Mouse (Mus musculus): ENCODE measurements around the gene Itpkb.
"Not testable (repeated sequence)": the region's sequence is repeated elsewhere in the genome, so short reads cannot be mapped to it uniquely, and the experiment has no call there.

Itpkb gene

DNA sequence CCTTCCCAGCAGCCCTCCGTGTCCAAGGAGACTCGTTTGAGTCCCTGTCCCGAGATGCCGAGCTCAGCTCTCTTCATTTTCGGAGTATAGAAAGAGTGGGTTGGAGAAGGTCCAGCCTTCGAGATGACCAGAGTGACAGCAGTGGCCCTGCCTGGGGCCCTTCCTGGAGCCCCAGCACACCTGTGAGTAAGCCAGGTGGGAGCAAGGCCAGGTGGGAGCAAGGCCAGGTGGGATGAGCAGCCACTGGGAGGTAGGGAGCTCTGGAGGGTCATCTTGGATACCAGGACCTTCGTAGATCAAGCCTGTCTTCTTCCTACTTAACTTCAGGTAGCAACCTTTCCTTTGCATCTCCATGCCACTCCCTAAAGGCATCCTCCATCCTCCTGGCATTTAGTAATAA is 37.8 kb downstream of the Itpkb start:
- no peak for DNase-seq (ENCODE audit: low spot score)

DNA sequence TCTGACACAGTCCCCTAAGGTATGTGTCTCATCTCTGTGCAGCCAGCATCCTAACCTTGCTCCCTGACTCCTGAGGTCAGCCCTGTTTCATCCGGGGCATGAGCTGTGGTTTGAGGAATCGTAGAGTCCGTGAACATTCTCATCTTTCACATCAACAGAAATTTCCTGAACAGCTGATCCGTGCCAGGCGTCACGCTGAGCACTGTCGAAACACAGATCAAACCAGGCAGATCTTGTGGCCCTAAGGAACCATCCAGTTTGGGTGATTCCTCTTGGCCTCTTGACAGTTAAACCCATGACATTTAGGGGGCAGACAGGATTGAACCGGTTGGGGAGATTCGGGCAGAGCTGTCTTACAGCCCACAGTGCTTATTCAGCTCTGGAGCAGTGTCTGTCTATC is 38.4 kb downstream of the Itpkb start:
- no peak for DNase-seq (ENCODE audit: low spot score)

DNA sequence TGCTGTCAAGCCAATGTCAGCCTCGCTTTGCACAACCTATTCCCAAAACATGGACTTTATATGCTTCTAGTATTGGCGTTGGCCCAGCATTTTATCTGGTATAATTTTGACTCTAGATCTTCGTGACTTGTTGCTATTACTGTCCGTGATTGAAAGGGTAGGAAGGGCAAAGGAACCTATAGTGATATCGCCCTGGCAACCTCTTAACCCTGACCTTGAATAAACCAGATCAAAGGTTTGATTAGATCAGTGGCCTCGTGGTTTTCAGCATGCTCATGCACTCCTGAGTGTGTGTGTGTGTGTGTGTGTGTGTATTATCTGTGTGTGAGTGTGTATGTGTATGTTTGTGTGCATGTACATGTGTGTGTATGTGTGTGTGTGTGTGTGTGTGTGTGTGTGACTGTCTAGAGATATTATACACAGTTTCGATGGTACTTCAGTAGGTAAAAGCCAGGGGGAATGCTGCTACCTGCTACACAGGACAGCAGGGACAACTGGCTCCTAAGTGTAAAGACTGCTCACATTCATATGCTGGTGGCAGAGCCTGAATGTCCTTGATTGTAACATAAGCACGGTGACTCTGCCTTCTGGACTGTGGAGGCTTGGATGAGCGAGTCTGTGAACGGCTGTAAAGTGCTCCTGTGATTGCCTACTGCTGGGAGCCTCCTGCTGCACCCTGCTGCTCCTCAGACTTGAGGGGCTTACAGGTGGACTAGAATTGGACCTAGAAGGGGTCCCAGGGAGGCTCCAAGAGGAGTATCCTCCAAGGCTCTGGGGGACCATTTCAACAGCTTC is 40.8 kb downstream of the Itpkb start:
- no peak for DNase-seq (ENCODE audit: low spot score)

DNA sequence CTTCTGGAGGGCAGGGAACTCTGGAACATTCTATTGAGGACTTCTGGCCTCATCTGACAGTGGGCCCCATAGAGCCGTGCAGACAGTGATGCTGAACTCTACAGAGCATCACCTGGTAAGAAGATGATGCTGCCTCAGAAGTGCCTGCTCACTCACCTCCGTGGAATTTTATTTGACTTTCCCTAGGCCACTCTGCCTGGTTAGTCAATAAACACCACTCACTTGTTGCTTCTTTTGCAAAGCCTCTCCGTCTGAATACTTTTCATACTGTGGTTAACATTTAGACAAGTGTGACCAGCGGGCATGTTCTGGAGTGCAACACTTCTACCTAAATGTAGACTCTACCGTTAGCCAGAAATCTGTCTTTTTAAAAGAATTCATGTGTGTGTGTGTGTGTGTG is 42.0 kb downstream of the Itpkb start:
- not testable (repeated sequence) for DNase-seq (ENCODE audit: low spot score)

DNA sequence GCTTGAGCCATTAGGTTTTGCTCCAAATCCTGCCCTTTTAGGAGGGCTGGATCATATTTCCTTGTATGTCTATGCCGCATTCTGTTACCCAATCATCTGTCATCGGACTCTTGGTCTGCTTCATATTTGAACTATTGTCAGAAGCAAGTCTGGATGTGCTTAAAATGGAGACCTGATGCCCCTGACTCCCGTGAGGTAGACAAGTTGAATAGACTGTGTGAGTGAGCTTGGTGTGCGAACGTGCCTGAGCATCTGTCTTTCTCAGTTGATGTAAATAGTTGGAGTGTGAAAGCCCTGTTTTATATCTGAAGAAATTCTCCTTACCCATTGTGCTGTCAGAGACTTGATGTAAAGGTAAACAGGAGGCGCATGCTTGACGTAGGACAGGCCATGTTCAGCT is 46.3 kb downstream of the Itpkb start:
- no peak for DNase-seq (ENCODE audit: low spot score)

DNA sequence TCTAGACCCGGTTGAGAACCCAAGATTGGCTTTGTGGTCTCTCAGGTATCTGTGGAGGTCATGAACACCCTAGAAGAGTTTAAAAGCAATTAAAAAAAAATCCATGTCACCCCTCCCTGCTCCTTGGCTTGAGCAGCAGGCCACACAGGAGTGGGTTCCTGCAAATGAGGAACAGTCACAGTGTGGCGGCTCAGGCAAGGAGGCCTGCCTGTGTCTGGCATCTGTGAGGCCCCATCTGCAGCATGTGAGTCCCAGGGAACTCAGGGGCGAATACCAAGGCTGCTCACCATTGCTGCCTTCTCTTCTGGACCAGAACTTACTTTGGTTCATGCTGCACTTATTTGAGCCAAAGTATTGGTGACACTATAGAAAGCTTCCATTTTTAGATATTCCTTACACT is 49.3 kb downstream of the Itpkb start:
- no peak for DNase-seq (ENCODE audit: low spot score)

DNA sequence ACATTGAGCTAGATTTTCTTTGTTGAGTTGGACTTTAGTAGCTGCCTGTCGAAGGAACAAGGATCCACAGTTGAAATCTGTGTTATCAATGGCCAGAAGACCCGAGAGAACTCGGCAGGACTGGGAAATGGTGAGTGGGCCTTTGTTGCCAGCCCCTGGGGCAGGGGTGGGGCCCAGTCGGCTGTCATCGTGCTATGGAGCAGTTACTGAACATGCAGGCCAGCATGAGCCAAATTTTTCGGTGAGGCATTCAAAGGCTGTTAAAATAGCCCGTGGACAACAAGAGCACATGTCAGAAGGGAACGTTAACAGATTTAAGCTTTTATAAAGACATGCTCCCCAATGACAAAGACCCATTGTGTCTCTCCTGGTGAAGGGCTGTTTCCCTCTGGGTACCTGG is 52.1 kb downstream of the Itpkb start:
- DNase-seq (ENCODE audit: low spot score), result no peak

DNA sequence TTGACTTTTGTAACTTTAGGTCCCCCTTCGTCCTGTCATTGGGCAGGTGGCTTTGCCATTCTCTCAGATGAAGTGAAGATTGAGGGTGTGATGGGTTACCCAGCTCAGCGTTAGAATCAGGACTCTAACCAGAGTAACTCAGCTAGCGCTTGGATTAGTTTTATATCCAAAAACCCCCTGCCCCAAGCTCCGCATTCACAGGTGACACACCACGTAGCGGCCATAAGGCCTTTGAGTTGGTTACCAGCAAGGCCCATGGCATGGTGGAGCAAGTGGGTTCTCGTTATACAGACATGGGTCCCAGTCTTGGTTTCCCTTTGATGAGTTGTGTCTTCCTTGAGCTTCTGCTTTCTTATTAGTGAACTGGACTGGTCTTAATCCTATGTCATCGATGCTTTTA is 53.6 kb downstream of the Itpkb start:
- no peak for DNase-seq (ENCODE audit: low spot score)

DNA sequence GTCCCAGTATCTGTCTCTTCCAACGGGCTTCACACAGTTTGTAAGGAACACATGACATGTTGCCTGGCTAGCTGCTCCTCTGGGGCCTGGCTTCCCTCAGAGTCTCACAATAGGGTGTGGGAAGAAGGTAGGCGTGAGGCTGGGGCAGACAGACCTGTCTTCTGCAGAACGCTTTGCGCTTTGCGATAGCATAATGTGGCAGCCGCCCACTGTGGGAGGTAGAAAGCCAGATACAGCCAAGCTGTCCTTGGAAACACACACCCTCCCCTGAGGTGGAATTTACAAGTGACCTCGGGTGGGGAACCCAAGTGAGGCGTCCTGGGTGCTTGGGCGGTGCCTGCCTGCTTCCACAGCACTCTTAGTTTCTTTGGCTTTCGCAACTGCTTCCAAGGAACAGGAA is 54.2 kb downstream of the Itpkb start:
- no peak for DNase-seq (ENCODE audit: low spot score)

DNA sequence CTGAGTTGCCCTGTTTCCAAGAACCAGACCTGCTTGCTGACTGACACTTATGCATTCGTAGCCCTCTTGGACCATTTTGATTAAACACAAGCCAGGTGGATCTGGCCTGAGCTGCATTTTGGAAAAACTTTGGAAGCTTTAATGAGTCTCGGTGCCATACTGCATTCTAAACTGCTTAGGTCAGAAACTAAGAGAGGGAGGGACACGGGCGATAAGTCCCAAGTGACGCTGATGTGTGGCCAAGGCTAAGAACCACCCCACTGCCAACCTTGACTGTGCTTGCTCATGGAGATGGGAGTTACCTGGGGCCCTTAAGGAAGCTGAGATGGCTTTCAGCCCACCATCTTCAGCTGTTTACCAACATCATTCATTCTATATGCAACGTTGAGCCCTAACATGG is 55.0 kb downstream of the Itpkb start:
- no peak for DNase-seq (ENCODE audit: low spot score)

DNA sequence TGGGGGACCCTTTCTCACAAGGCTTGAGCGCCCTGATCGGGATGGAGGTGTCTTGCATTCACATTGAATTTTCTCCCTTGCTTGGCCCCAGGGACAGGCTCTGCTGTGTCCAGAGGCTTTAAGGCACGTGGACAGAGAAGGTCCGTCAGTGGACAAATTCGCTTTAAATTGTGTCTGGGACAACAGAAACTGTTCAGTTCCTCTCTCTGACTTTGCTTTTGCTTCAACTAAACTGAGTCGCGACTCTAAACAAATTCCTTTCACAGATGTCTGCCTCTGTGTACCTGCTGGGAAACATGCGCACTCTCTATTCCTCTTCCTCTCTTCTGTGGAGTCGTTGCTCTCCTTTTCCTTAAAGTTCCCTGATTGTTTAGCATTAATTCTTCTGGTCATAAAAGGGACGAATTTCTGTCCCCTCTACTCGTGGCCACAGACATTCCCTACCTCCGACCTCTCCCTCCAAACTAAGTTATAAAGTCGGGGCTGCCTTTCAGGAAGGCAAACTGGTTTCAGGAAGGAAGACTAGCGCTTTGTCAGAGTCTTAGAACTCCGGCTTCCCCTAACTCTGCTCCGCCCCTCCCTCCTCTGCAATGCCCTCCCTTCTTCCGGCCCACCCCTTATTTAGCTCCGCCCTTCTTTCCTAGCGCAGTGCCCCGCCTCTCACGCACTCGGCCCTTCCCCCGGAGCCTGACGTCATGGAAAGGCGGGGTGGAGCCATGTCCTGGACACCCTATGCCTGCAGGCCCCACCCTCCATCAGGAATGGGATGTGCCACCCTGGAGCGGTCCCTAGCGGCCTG is 56.9 kb downstream of the Itpkb start:
- peak; percentile 94 for DNase-seq (ENCODE audit: low spot score)

DNA sequence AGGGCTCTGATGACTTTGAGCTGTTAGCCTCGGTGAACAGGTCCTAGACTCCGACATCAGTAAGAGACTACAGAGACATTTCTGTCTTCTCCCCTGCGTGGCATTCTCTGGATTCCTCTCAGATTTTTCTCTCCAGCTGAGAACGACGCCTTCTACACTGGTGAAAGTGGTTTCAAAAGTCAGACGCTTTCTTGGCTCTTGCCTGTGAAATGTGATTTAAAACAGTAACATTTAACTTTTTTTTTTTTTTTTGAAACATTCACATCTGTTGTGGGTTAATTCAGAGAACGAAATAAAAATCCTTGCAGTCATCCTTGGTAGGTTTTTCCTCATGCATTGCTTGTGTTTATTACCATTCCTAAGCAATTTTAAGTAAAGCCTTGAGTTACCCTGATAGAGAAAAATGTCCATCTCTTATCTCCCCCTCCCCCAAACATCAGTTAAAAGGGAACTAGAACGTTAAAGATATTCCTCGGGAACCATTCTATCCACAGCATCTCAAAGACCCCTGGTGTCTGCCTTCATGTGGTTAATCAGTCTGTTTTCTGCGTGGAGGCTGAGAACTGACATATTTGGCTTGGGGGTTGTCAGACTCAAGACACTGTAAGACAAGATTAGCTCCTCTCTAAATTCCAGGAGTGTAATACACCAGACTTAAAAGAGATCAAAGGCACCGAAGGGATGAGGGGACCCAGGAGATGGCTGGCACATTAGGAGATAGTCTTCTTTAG is 57.6 kb downstream of the Itpkb start:
- DNase-seq (ENCODE audit: low spot score), result no peak

DNA sequence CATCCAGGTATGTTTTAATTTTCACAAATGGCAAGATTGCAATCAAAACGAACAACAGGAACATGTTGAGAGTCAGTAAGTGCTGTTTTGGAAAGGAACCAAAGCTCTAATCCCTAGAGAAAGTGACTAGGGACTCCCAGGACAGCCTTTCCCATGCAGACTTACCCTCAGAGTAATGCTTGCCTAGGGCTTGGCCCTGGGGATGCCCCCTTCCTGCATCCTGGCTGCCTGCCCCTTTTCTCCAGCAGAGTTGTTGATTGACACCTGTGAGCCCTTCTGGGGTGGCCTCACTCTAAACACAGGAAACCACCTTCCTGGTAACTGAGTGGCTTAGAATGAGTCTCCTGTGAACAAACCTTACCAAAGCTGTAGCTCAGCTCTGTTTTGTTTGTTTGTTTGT is 58.2 kb downstream of the Itpkb start:
- no peak for DNase-seq (ENCODE audit: low spot score)

DNA sequence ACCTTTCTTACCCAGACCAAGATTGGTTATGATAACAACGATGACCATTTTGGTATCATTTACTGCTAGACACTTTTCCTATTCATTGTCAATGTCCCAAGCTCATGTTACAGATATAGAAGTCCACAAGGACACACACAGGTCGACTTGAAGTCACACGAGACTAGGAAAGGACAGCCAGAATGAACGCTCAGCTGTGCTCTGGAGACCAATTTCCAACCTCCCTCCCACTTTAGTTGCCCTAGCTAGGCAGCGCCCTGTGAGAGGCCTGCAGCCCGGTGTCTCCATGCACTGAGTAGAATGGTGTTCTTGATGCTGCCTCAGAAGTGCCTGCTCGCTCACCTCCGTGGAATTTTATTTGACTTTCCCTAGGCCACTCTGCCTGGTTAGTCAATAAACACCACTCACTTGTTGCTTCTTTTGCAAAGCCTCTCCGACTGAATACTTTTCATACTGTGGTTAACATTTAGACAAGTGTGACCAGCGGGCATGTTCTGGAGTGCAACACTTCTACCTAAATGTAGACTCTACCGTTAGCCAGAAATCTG is 59.0 kb downstream of the Itpkb start:
- DNase-seq (ENCODE audit: low spot score), result not testable (repeated sequence)

DNA sequence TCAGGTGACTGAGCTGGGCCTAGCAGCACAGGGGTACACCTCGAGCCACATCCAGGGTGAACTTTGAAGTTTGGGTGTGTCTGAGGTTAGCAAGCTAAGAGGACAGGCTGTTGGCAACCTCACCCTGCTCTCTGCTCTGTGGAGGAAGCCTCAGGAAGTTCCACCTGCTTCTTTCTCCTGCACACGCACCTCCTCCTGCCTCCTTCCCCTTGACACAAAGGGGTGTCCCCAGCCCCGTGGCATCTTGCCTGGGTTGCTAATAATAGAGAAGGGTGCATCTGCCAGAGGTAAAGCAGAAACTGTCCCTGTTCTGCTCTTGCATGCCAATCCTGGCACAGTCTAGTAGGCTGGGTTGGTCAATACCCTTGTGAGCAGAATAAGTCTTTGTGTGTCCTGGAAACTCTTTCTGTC is 60.0 kb downstream of the Itpkb start:
- no peak for DNase-seq (ENCODE audit: low spot score)

DNA sequence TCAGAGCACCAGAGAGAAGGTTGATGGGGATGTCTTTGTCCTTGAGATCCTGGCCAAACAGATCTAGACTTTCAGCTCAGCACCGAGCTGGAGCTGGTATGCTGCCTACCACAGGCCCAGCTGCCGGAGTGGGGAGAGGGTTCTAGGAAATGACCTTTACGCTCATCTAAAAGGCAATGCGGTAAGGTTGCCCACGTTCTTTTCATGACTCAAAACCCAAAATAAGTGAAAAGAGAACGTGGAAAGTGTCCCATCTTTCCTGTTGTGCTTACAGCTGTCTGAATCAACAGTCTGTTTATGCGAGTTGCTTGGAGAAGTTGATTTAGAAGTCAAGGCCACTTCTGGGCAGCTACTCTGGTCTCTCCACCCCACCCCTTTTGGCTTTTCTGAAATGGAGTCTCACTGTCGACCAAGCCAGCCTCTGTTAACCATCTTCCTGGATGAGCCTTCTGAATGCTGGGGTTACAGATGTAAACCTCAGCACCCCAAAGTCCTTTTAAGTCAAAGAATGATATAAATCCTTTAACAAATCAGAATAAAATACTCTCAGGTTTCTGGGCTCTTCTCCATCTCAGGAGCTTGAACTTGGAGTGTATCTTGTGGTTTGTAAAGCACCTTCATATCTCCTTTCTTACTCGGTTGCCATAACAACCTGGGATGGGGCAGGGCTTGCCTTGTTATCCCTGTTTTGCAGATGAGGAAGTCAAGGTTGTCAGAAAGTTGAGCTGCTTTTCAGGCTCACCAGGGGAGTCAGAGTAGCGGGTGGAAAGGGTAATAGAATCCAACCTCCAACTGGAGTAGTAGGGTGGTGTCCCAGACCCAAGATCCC is 60.7 kb downstream of the Itpkb start:
- DNase-seq (ENCODE audit: low spot score), result no peak

DNA sequence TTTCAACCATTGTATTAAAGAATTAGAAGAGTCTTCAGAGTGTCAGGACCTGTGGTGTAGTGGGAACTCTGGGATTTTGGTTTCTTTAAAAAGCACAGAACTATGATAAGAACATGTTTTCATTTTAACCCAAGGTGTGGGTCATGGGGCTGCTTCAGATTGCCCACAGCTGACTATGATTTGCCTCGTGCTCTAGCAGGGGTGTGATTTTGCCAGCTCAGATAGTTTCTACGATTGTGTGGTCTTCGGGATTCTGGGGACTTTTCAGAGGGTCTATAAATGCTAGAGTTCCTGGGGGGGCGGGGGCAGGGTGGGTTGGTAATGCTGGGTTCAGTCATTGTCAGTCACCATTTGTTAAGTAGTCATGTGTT is 61.3 kb downstream of the Itpkb start:
- no peak for DNase-seq (ENCODE audit: low spot score)

DNA sequence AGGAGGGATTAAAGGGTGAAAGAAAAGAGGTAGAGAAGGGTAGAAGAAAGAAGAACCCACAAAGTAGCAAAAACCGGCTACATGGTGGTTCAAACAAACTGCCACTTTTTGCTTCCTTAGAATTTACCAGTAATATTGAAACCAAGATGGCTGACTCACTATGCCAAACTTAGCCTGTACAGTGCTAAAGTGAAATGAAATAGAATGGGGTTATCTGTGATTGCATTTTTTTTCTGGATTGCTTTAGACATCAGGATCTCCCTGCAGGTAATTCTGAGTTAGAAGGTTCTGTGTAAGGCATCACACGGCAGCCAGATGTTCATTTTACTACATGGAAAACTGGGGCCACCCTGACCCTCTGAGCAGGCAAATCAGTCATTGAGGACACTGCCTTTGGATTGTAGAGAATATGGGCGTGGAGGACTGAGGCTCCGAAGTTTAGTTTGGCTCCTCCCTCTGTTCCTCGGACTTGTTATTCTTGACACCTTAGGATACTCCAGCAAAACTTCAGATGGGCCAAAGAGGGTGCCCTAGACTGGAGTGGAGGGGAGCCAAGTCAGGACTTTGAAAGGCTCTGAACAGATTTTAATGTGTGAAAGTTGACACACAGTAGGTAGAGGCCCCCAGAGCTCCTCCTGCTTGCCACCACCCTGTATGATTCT is 62.0 kb downstream of the Itpkb start:
- DNase-seq (ENCODE audit: low spot score), result no peak

DNA sequence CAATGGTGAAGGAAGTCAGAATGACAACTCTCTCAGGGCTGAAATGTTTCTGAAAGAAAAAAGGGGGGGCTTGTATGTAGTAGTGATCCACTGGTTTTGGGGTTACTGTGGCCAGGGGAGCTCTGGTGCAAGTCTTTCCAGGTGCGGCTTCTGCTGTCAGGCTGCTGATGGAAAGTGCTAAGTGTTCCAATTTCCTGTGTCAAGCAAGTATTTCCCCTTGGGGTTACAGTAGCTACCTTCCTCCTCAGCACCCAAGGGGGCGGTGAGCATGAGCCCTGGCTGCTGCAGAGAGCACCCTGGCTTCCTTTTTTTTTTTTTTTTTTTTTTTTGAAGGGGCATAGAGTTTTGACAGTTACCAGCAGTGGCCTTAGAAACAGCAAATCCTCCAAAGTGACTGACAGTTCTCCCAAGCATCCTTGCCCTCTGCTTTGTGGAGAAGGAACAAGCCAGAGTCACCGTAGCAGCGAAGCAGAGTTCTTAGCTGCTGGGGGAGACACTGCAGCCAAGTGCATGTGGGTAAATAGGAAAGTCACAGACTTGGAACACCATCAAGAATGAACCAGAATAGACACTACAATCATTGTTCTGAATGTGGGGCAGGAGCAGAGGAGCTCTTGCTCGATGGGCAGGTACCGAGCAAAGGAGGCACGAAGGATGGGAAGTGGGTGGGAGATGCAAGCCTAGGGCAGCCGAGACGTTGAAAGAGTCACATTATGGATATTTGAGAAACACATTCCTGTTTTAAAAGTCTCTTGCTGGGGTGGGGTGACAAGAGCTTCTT is 62.9 kb downstream of the Itpkb start:
- no peak for DNase-seq (ENCODE audit: low spot score)

DNA sequence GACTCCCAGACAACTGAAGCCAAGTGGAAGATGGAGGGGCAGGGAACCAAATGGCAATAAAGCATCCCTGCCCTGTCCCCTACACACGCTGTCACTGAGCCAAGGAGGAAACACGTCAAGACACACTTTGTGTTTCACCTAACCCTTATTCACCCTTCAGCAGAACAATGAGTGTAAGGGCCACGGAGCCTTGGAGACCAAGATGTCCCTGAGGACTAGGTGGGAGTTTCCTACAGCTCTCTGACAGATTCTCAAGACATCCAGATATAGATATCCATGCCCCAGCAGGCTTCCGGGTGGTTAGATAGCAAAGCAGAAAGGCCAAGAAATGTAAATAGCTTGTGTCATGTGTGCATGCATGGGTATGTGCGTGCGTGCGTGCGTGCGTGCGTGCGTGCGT is 63.6 kb downstream of the Itpkb start:
- DNase-seq (ENCODE audit: low spot score), result no peak
